Mouse (Mus musculus): ENCODE measurements around the gene Wdr95.

DNA sequence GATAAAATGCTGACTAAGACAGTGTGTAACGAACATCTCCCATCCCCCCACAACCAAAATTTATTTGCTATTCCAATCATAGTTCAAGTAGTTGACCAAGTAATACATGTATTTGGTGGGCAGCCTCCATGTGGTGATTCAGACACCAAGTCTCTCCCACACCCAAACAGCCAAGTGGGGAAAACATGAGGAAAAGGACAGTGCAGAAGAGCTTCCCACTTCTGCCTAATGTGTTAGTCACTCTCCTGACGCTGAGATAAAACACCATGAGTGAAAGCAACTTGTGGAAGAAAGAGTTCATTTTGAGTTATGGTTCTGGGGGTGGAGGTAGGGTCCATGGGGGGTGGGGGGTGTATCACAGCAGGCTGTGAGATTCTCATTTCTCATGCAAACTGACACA is 5.4 kb downstream of the Wdr95 start:
- TF ChIP-seq POLR2A (IDR thresholded peaks at IDR 0.05; ENCODE audit: insufficient read depth, low read depth, low read length) = no peak
- TF ChIP-seq CTCF (IDR thresholded peaks at IDR 0.05; ENCODE audit: insufficient read depth, low read depth, low read length) = no peak

Measured in olfactory bulb, adult 2 months (tissue).